Mouse (Mus musculus) MEL (cell line): ENCODE data around the gene Slc37a3. TPM values are rescaled to one million over a fixed set of nuclear protein-coding genes. Genes with fewer than 3 reads are reported as not detected.

ENCODE experiments used
- DNase-seq: peaks from one replicate; pipeline ENCODE4 v3.0.0; 2011; ENCODE audit warnings: low read depth, low spot score
- H3K27ac ChIP-seq: 2 replicates; pipeline ENCODE4 v1.5.1; 2012; ENCODE audit warnings: low read depth, mild to moderate bottlenecking, control low read depth, low read length, moderate library complexity; ENCODE audit not compliant: control insufficient read depth
- H3K27me3 ChIP-seq, 2 experiments: fragments of 150-350 bp in 1 of 2; sonication (generic) in 1 of 2; 2 replicates each; pipeline ENCODE4 v1.6.1; 2012; ENCODE audit warnings: low read length in 2 of 2, mild to moderate bottlenecking in 2 of 2, improper control_type of control experiment in 1 of 2, moderate library complexity in 1 of 2; ENCODE audit not compliant: insufficient read depth in 2 of 2, control insufficient read depth in 1 of 2
- H3K36me3 ChIP-seq, 2 experiments: 2 replicates each; pipeline ENCODE4 v1.6.1; 2012 to 2014; ENCODE audit warnings: low read length in 2 of 2, improper control_type of control experiment in 1 of 2, inconsistent platforms in 1 of 2, mild to moderate bottlenecking in 1 of 2; ENCODE audit not compliant: insufficient read depth in 2 of 2, control insufficient read depth in 1 of 2
- H3K4me1 ChIP-seq, 2 experiments: fragments of 150-350 bp in 1 of 2; sonication (generic) in 1 of 2; 2 replicates each; pipeline ENCODE4 v1.6.1; 2012; ENCODE audit warnings: low read length in 2 of 2, improper control_type of control experiment in 1 of 2, mild to moderate bottlenecking in 1 of 2; ENCODE audit not compliant: insufficient read depth in 2 of 2, control insufficient read depth in 1 of 2
- H3K4me3 ChIP-seq, 2 experiments: fragments of 150-350 bp in 1 of 2; sonication (generic) in 1 of 2; 2 replicates each; pipeline ENCODE4 v1.5.1; 2012; ENCODE audit warnings: low read depth in 2 of 2, low read length in 2 of 2, mild to moderate bottlenecking in 2 of 2, moderate library complexity in 2 of 2, control low read depth in 1 of 2, improper control_type of control experiment in 1 of 2; ENCODE audit not compliant: control insufficient read depth in 1 of 2, insufficient read depth in 1 of 2
- H3K79me2 ChIP-seq: 2 replicates; pipeline ENCODE4 v1.6.1; 2012; ENCODE audit warnings: mild to moderate bottlenecking, low read length, moderate library complexity; ENCODE audit not compliant: control insufficient read depth, poor library complexity, insufficient read depth
- H3K9ac ChIP-seq: 2 replicates; pipeline ENCODE4 v1.6.1; 2012; ENCODE audit warnings: low read depth, mild to moderate bottlenecking, control low read depth, low read length, moderate library complexity; ENCODE audit not compliant: control insufficient read depth, poor library complexity, severe bottlenecking
- H3K9me3 ChIP-seq: fragments of 150-350 bp; sonication (generic); replicated peaks from 2 replicates; pipeline ENCODE4 v1.6.1; 2012; ENCODE audit warnings: mild to moderate bottlenecking, low read length, improper control_type of control experiment, moderate library complexity; ENCODE audit not compliant: insufficient read depth
- CHD2 ChIP-seq: IDR thresholded peaks from 2 replicates; pipeline ENCODE4 v1.6.1; 2011; ENCODE audit warnings: low read length, improper control_type of control experiment
- CTCF ChIP-seq, 3 experiments: IDR thresholded peaks in 2 of 3; conservative IDR thresholded peaks in 1 of 3; 2 replicates each; pipeline ENCODE4 v1.5.1; 2011 to 2012; ENCODE audit warnings: low read length in 3 of 3, low read depth in 2 of 3, mild to moderate bottlenecking in 2 of 3, improper control_type of control experiment in 1 of 3, inconsistent platforms in 1 of 3, mixed read lengths in 1 of 3, moderate library complexity in 1 of 3; ENCODE audit not compliant: control insufficient read depth in 1 of 3, insufficient read depth in 1 of 3, poor library complexity in 1 of 3, severe bottlenecking in 1 of 3
- ETS1 ChIP-seq: IDR thresholded peaks from 2 replicates; pipeline ENCODE4 v1.6.1; 2012; ENCODE audit warnings: low read depth, mild to moderate bottlenecking, inconsistent platforms, low read length, improper control_type of control experiment, moderate library complexity
- GABPA ChIP-seq: IDR thresholded peaks from 2 replicates; pipeline ENCODE4 v1.6.1; 2012; ENCODE audit warnings: low read depth, mild to moderate bottlenecking, inconsistent platforms, low read length, improper control_type of control experiment, moderate library complexity
- GATA1 ChIP-seq: IDR thresholded peaks from 2 replicates; pipeline ENCODE4 v1.6.1; 2011; ENCODE audit warnings: low read depth, low read length, improper control_type of control experiment
- HCFC1 ChIP-seq: IDR thresholded peaks from 2 replicates; pipeline ENCODE4 v1.6.1; 2012; ENCODE audit warnings: low read depth, mild to moderate bottlenecking, inconsistent platforms, low read length, improper control_type of control experiment, moderate library complexity
- JUND ChIP-seq: IDR thresholded peaks from 2 replicates; pipeline ENCODE4 v1.6.1; 2011; ENCODE audit warnings: low read depth, mild to moderate bottlenecking, improper control_type of control experiment, low read length
- MEF2A ChIP-seq: IDR thresholded peaks from 2 replicates; pipeline ENCODE4 v1.6.1; 2014; ENCODE audit warnings: low read depth, mild to moderate bottlenecking, inconsistent platforms, low read length, improper control_type of control experiment; ENCODE audit not compliant: poor library complexity, insufficient replicate concordance, severe bottlenecking; ENCODE audit errors: extremely low read depth
- NELFE ChIP-seq: IDR thresholded peaks from 2 replicates; pipeline ENCODE4 v1.6.1; 2011; ENCODE audit warnings: low read depth, low read length, improper control_type of control experiment
- NRF1 ChIP-seq: IDR thresholded peaks from 2 replicates; pipeline ENCODE4 v1.6.1; 2014; ENCODE audit warnings: low read depth, mild to moderate bottlenecking, inconsistent platforms, low read length, improper control_type of control experiment, moderate library complexity; ENCODE audit not compliant: poor library complexity, insufficient read depth, severe bottlenecking
- POLR2AphosphoS5 ChIP-seq: IDR thresholded peaks from 2 replicates; pipeline ENCODE4 v1.6.1; 2012; ENCODE audit warnings: low read depth, borderline replicate concordance, mild to moderate bottlenecking, inconsistent platforms, low read length, moderate library complexity, mixed read lengths
- SIN3A ChIP-seq: IDR thresholded peaks from 2 replicates; pipeline ENCODE4 v1.6.1; 2012; ENCODE audit warnings: low read length, improper control_type of control experiment, inconsistent platforms
- TCF12 ChIP-seq: IDR thresholded peaks from 2 replicates; pipeline ENCODE4 v1.6.1; 2014; ENCODE audit warnings: low read depth, mild to moderate bottlenecking, inconsistent platforms, low read length, improper control_type of control experiment, moderate library complexity
- UBTF ChIP-seq: IDR thresholded peaks from 2 replicates; pipeline ENCODE4 v1.6.1; 2012; ENCODE audit warnings: low read depth, mild to moderate bottlenecking, inconsistent platforms, low read length, improper control_type of control experiment, moderate library complexity, borderline replicate concordance; ENCODE audit not compliant: insufficient read depth
- ZKSCAN1 ChIP-seq: IDR thresholded peaks from 2 replicates; pipeline ENCODE4 v1.6.1; 2012; ENCODE audit warnings: low read depth, mild to moderate bottlenecking, inconsistent platforms, low read length, improper control_type of control experiment, moderate library complexity
- ZNF384 ChIP-seq: IDR thresholded peaks from 2 replicates; pipeline ENCODE4 v1.6.1; 2012; ENCODE audit warnings: low read depth, mild to moderate bottlenecking, inconsistent platforms, low read length, improper control_type of control experiment
- polyA plus RNA-seq, 2 experiments: library from polyadenylated mRNA; stranded (reverse) in 1 of 2; unstranded in 1 of 2; fragments of >175 nt in 1 of 2; fragments of >200 nt in 1 of 2; gene quantifications; 2 replicates each; pipeline versions ENCODE4 v1.2.1 to v1.2.4; 2012; ENCODE audit warnings: low replicate concordance in 2 of 2, low read depth in 1 of 2; ENCODE audit not compliant: insufficient read length in 2 of 2, insufficient read depth in 1 of 2, missing spikeins in 1 of 2
- total RNA-seq: library from RNA; depleted of rRNA; stranded (reverse); fragments of 300-350 nt; gene quantifications from 2 replicates; pipeline ENCODE4 v1.2.3, GENCODE M21; 2012

Gene Slc37a3
- total and polyA plus RNA-seq, 3 experiments = 4.9 to 12.0 TPM; not detected in 1

GRCm38 (mm10) chr6:39348946-39349345 is 28.5 kb downstream of the Slc37a3 start:
- Histone ChIP-seq H3K9me3 (no peaks in the 10 kb centered on the region), H3K36me3 (no peaks in the 10 kb centered on the region), H3K79me2 (no peaks in the 10 kb centered on the region), H3K4me1 (no peaks in the 10 kb centered on the region), H3K27ac (no peak overlapping the region), H3K4me3 (no peak overlapping the region), H3K9ac (no peak overlapping the region), H3K27me3 (no peaks in the 10 kb centered on the region)
- DNase-seq = no peak
- TF ChIP-seq NRF1 (no peak), ZNF384 (no peak), MEF2A (no peak), CHD2 (no peak), ETS1 (no peak), SIN3A (no peak), UBTF (no peak), NELFE (no peak), GABPA (no peak), TCF12 (no peak), POLR2AphosphoS5 (no peak), ZKSCAN1 (no peak), GATA1 (no peak)

GRCm38 (mm10) chr6:39347880-39348814 is 29.3 kb downstream of the Slc37a3 start:
- no peak overlapping the region for H3K27ac ChIP-seq

More at GRCm38 (mm10) chr6:39347880-39348814, 29.3 kb downstream of the Slc37a3 start:
- Histone ChIP-seq H3K4me3 (no peak overlapping the region), H3K9me3 (no peaks in the 10 kb centered on the region), H3K4me1 (no peaks in the 10 kb centered on the region), H3K27me3 (no peaks in the 10 kb centered on the region), H3K36me3 (no peaks in the 10 kb centered on the region), H3K79me2 (no peaks in the 10 kb centered on the region), H3K9ac (no peak overlapping the region)
- DNase-seq = no peak
- TF ChIP-seq CHD2 = no peak
- no peak for TF ChIP-seq JUND
- no peak for TF ChIP-seq GATA1
- TF ChIP-seq HCFC1 = no peak
- peak in 1 of 3 experiments; percentile 11; a peak in 1 of 6 replicates for TF ChIP-seq CTCF (IDR thresholded peaks at IDR 0.05 in 2 of 3, conservative IDR thresholded peaks at IDR 0.05 in 1 of 3; ENCODE audit: control insufficient read depth in 1 of 3, insufficient read depth in 1 of 3, low read depth in 2 of 3, low read length in 3 of 3, poor library complexity in 1 of 3, severe bottlenecking in 1 of 3)
